ENCODE assay signal across 27 mouse cellular contexts in the genomic region with DNA sequence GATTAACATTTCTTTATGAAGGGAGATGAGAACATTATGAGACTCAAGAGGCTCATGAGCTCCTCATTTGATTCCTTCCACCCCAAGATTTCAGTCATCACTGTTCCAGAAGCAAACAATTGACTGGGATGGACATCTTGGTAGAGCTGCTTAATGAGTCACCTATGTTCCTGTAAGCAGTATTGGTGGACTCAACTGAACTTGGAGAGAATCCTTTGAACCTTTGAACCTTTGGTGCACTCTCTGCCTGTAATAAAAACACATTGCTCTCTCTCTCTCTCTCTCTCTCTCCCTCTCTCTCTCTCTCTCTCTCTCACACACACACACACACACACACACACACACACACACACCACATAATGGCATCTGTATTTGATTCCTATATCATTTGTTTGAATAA. TPM values are rescaled to one million over a fixed set of nuclear protein-coding genes. Genes with fewer than 3 reads are reported as not detected.
DNase-seq lines count a peak whose midpoint lies in the region; ATAC-seq and TF ChIP-seq lines count a peak whose summit lies in the region.
"Had no signal": no experiment of that assay in that cellular context is flagged by ENCODE, and none has a peak within 500 bp of the region (broad histone marks: within the 10 kb centered on the region; RNA-seq: fewer than 3 reads in every experiment).

No protein-coding gene starts in this region.

- no peak overlapping the region for H3K9ac ChIP-seq in kidney, postnatal 0 days (ENCODE audit: low read depth, low read length)
- H3K9ac ChIP-seq in kidney, embryonic 16.5 days (replicated peaks; ENCODE audit: low read length) = no peak overlapping the region
- H3K9ac ChIP-seq in liver, adult 2 months (ENCODE audit: low read depth, low read length) = no peak overlapping the region
- no peak overlapping the region for H3K9ac ChIP-seq in liver, postnatal 0 days (replicated peaks)
- no peak overlapping the region for H3K9ac ChIP-seq in intestine, postnatal 0 days (ENCODE audit: low read depth, low read length)
- H3K9ac ChIP-seq: embryonic facial prominence, embryonic 13.5 days; forebrain, embryonic 12.5 days; forebrain, embryonic 15.5 days; heart, embryonic 12.5 days; heart, embryonic 15.5 days; hindbrain, embryonic 13.5 days had no signal

- TF ChIP-seq POLR2A in liver, adult 2 months (IDR thresholded peaks at IDR 0.05; ENCODE audit: extremely low read depth, insufficient read depth, low read length) = no peak

- no peak for TF ChIP-seq EP300 in liver, postnatal 0 days (IDR thresholded peaks at IDR 0.05; ENCODE audit: low read depth)

- H3K27ac ChIP-seq in kidney, postnatal 0 days = no peak overlapping the region
- H3K27ac ChIP-seq in kidney, embryonic 16.5 days (ENCODE audit: low read length) = no peak overlapping the region
- H3K27ac ChIP-seq in liver, adult 2 months (replicated peaks; ENCODE audit: insufficient read depth, low read depth, low read length) = no peak overlapping the region
- H3K27ac ChIP-seq in liver, postnatal 0 days (ENCODE audit: low read depth) = no peak overlapping the region
- no peak overlapping the region for H3K27ac ChIP-seq in intestine, postnatal 0 days (ENCODE audit: low read depth, low read length)
- H3K27ac ChIP-seq: embryonic facial prominence, embryonic 10.5 days; embryonic facial prominence, embryonic 13.5 days; forebrain, embryonic 12.5 days; forebrain, embryonic 15.5 days; heart, embryonic 15.5 days; hindbrain, embryonic 10.5 days; hindbrain, embryonic 13.5 days had no signal

- no peaks in the 10 kb centered on the region for H3K4me1 ChIP-seq in kidney, postnatal 0 days (replicated peaks; ENCODE audit: insufficient read depth, low read length)
- H3K4me1 ChIP-seq in kidney, embryonic 16.5 days (ENCODE audit: insufficient read depth, low read length) = no peaks in the 10 kb centered on the region
- no peaks in the 10 kb centered on the region for H3K4me1 ChIP-seq in liver, adult 2 months (ENCODE audit: control insufficient read depth, insufficient read depth, low read length)
- no peaks in the 10 kb centered on the region for H3K4me1 ChIP-seq in liver, postnatal 0 days (ENCODE audit: insufficient read depth)
- no peaks in the 10 kb centered on the region for H3K4me1 ChIP-seq in intestine, postnatal 0 days (replicated peaks; ENCODE audit: control insufficient read depth, insufficient read depth, low read length)
- H3K4me1 ChIP-seq: embryonic facial prominence, embryonic 10.5 days; embryonic facial prominence, embryonic 13.5 days; forebrain, embryonic 12.5 days; forebrain, embryonic 15.5 days; heart, embryonic 12.5 days; heart, embryonic 15.5 days; hindbrain, embryonic 10.5 days; hindbrain, embryonic 13.5 days had no signal

- H3K36me3 ChIP-seq in kidney, postnatal 0 days (ENCODE audit: insufficient read depth, low read length) = no peaks in the 10 kb centered on the region
- H3K36me3 ChIP-seq in kidney, embryonic 16.5 days (ENCODE audit: insufficient read depth, low read length) = no peaks in the 10 kb centered on the region
- no peaks in the 10 kb centered on the region for H3K36me3 ChIP-seq in liver, adult 2 months (ENCODE audit: control insufficient read depth, insufficient read depth, low read length)
- H3K36me3 ChIP-seq in liver, postnatal 0 days (replicated peaks; ENCODE audit: insufficient read depth, low read length) = no peaks in the 10 kb centered on the region
- no peaks in the 10 kb centered on the region for H3K36me3 ChIP-seq in intestine, postnatal 0 days (ENCODE audit: control insufficient read depth, insufficient read depth)
- H3K36me3 ChIP-seq: embryonic facial prominence, embryonic 10.5 days; embryonic facial prominence, embryonic 13.5 days; forebrain, embryonic 12.5 days; forebrain, embryonic 15.5 days; heart, embryonic 12.5 days; heart, embryonic 15.5 days; hindbrain, embryonic 10.5 days; hindbrain, embryonic 13.5 days had no signal

- 0 out of 2 replicates have a peak, but pooled peaks have one; percentile 21 for ATAC-seq in kidney, postnatal 0 days (replicated peaks; ENCODE audit: low FRiP score, low read depth)
- ATAC-seq in kidney, embryonic 16.5 days (ENCODE audit: low FRiP score, low TSS enrichment) = no peak
- no peak for ATAC-seq in liver, postnatal 0 days
- peak; percentile 74 for ATAC-seq in intestine, postnatal 0 days
- ATAC-seq: CD4-positive, CD25-positive, alpha-beta regulatory T cell, adult 4 months; forebrain, embryonic 15.5 days had no signal

- H3K4me2 ChIP-seq in kidney, postnatal 0 days (ENCODE audit: low read length) = no peak overlapping the region
- no peak overlapping the region for H3K4me2 ChIP-seq in kidney, embryonic 16.5 days (replicated peaks; ENCODE audit: low read depth, low read length)
- H3K4me2 ChIP-seq in liver, postnatal 0 days (ENCODE audit: low read depth, low read length) = no peak overlapping the region
- no peak overlapping the region for H3K4me2 ChIP-seq in intestine, postnatal 0 days (replicated peaks; ENCODE audit: low read depth)
- H3K4me2 ChIP-seq: embryonic facial prominence, embryonic 13.5 days; forebrain, embryonic 12.5 days; forebrain, embryonic 15.5 days; heart, embryonic 12.5 days; heart, embryonic 15.5 days; hindbrain, embryonic 13.5 days had no signal

- no peak for DNase-seq in kidney, postnatal 0 days (ENCODE audit: low spot score)
- peak; percentile 50 for DNase-seq in liver, adult 2 months (ENCODE audit: extremely low read depth, low read depth, low spot score)
- no peak for DNase-seq in liver, postnatal 0 days
- no peak for DNase-seq in urinary bladder, postnatal 36 days (ENCODE audit: low spot score in 2 of 2)
- DNase-seq: adrenal gland, adult 8-10 months; adrenal gland, postnatal 25 days; cerebellum, adult 11-12 months; cerebellum, adult 8-10 months; cerebellum, postnatal 10 days; cerebellum, postnatal 36 days; embryo, embryonic 11 days; gastrocnemius, postnatal 25 days; heart, adult 18-20 months; heart, postnatal 10 days; heart, postnatal 36 days had no signal

- no peaks in the 10 kb centered on the region for H3K27me3 ChIP-seq in kidney, postnatal 0 days (ENCODE audit: insufficient read depth, low read length)
- no peaks in the 10 kb centered on the region for H3K27me3 ChIP-seq in kidney, embryonic 16.5 days (ENCODE audit: insufficient read depth, low read length)
- H3K27me3 ChIP-seq in liver, adult 2 months (ENCODE audit: control insufficient read depth, insufficient read depth, low read length) = no peaks in the 10 kb centered on the region
- no peaks in the 10 kb centered on the region for H3K27me3 ChIP-seq in liver, postnatal 0 days (ENCODE audit: insufficient read depth, low read length)
- H3K27me3 ChIP-seq in intestine, postnatal 0 days (replicated peaks; ENCODE audit: control insufficient read depth, insufficient read depth, low read length) = no peaks in the 10 kb centered on the region
- H3K27me3 ChIP-seq: embryonic facial prominence, embryonic 13.5 days; forebrain, embryonic 12.5 days; forebrain, embryonic 15.5 days; heart, embryonic 12.5 days; heart, embryonic 15.5 days; hindbrain, embryonic 13.5 days had no signal

- H3K79me2 ChIP-seq in liver, adult 2 months (ENCODE audit: control insufficient read depth, insufficient read depth, low read length) = no peaks in the 10 kb centered on the region

- no peaks in the 10 kb centered on the region for H3K9me3 ChIP-seq in kidney, postnatal 0 days (replicated peaks; ENCODE audit: low read length)
- no peaks in the 10 kb centered on the region for H3K9me3 ChIP-seq in kidney, embryonic 16.5 days (ENCODE audit: low read length)
- H3K9me3 ChIP-seq in liver, postnatal 0 days (ENCODE audit: low read length) = no peaks in the 10 kb centered on the region
- H3K9me3 ChIP-seq in intestine, postnatal 0 days (ENCODE audit: control insufficient read depth) = no peaks in the 10 kb centered on the region
- H3K9me3 ChIP-seq: embryonic facial prominence, embryonic 10.5 days; embryonic facial prominence, embryonic 13.5 days; forebrain, embryonic 12.5 days; forebrain, embryonic 15.5 days; heart, embryonic 12.5 days; heart, embryonic 15.5 days; hindbrain, embryonic 10.5 days; hindbrain, embryonic 13.5 days had no signal

- TF ChIP-seq CTCF in kidney, postnatal 0 days (IDR thresholded peaks at IDR 0.05; ENCODE audit: low read depth) = no peak
- TF ChIP-seq CTCF in liver, adult 2 months (IDR thresholded peaks at IDR 0.05; ENCODE audit: low read depth, low read length) = no peak
- TF ChIP-seq CTCF in liver, postnatal 0 days (IDR thresholded peaks at IDR 0.05; ENCODE audit: low read depth) = no peak
- no peak for TF ChIP-seq CTCF in intestine, postnatal 0 days (IDR thresholded peaks at IDR 0.05; ENCODE audit: low read depth)

- no peak overlapping the region for H3K4me3 ChIP-seq in kidney, postnatal 0 days (replicated peaks; ENCODE audit: low read depth, low read length)
- no peak overlapping the region for H3K4me3 ChIP-seq in kidney, embryonic 16.5 days (ENCODE audit: low read length)
- no peak overlapping the region for H3K4me3 ChIP-seq in liver, adult 2 months (ENCODE audit: insufficient read depth, low read depth, low read length)
- no peak overlapping the region for H3K4me3 ChIP-seq in liver, postnatal 0 days (ENCODE audit: low read depth, low read length)
- H3K4me3 ChIP-seq in intestine, postnatal 0 days (ENCODE audit: low read depth, low read length) = no peak overlapping the region
- H3K4me3 ChIP-seq: embryonic facial prominence, embryonic 10.5 days; embryonic facial prominence, embryonic 13.5 days; erythroblast, embryonic 14.5 days; forebrain, embryonic 12.5 days; forebrain, embryonic 15.5 days; heart, embryonic 12.5 days; heart, embryonic 15.5 days; hindbrain, embryonic 10.5 days; hindbrain, embryonic 13.5 days had no signal

RNA-seq across cellular contexts. Expression of a gene that starts 16.2 kb away (rescaled TPM):
- 13.5 and 14.3 TPM in 2 replicates for polyA plus RNA-seq in kidney, postnatal 0 days (2015; fragmentation: Nextera tagmentation; extraction: Ambion mirVana)
- 14.3 TPM in 2 replicates for polyA plus RNA-seq in kidney, embryonic 16.5 days (2015; fragmentation: Nextera tagmentation; extraction: Ambion mirVana)
- 10.3 and 12.6 TPM in 2 replicates for total RNA-seq in liver, adult 2 months (2014; rRNA removed)
- 3.4 and 3.5 TPM in 2 replicates for polyA plus RNA-seq in liver, adult 2 months (2012; rRNA removed)
- 3.5 and 3.9 TPM in 2 replicates for polyA plus RNA-seq in liver, postnatal 0 days (2015; fragmentation: Nextera tagmentation; extraction: Ambion mirVana)
- polyA plus RNA-seq in intestine, postnatal 0 days (2015; fragmentation: Nextera tagmentation; extraction: Ambion mirVana) = 11.3 TPM in 2 replicates
- polyA plus RNA-seq: erythroblast, embryonic 14.5 days had no signal

RNA-seq across cellular contexts. Expression of a gene that starts 16.4 kb away (rescaled TPM):
- polyA plus RNA-seq in kidney, postnatal 0 days (2015; fragmentation: Nextera tagmentation; extraction: Ambion mirVana) = 29.0 and 30.7 TPM in 2 replicates
- 50.3 and 55.0 TPM in 2 replicates for polyA plus RNA-seq in kidney, embryonic 16.5 days (2015; fragmentation: Nextera tagmentation; extraction: Ambion mirVana)
- 4.8 and 6.0 TPM in 2 replicates for total RNA-seq in liver, adult 2 months (2014; rRNA removed)
- polyA plus RNA-seq in liver, adult 2 months (2012; rRNA removed) = 9.1 and 9.5 TPM in 2 replicates
- 10.6 and 11.7 TPM in 2 replicates for polyA plus RNA-seq in liver, postnatal 0 days (2015; fragmentation: Nextera tagmentation; extraction: Ambion mirVana)
- 13.0 and 13.8 TPM in 2 replicates for polyA plus RNA-seq in intestine, postnatal 0 days (2015; fragmentation: Nextera tagmentation; extraction: Ambion mirVana)

RNA-seq across cellular contexts. Expression of a gene that starts 19.4 kb away (rescaled TPM):
- 55.3 and 56.6 TPM in 2 replicates for polyA plus RNA-seq in kidney, postnatal 0 days (2015; fragmentation: Nextera tagmentation; extraction: Ambion mirVana)
- 44.4 and 60.9 TPM in 2 replicates for polyA plus RNA-seq in kidney, embryonic 16.5 days (2015; fragmentation: Nextera tagmentation; extraction: Ambion mirVana)
- total RNA-seq in liver, adult 2 months (2014; rRNA removed) = 88.8 and 95.3 TPM in 2 replicates
- polyA plus RNA-seq in liver, adult 2 months (2012; rRNA removed) = 20.5 and 22.1 TPM in 2 replicates
- polyA plus RNA-seq in liver, postnatal 0 days (2015; fragmentation: Nextera tagmentation; extraction: Ambion mirVana) = 10.8 and 11.5 TPM in 2 replicates
- 38.9 and 41.0 TPM in 2 replicates for polyA plus RNA-seq in intestine, postnatal 0 days (2015; fragmentation: Nextera tagmentation; extraction: Ambion mirVana)

Comparison
In these comparisons a context has a peak if more than half of its experiments do, and no peak if none do; other contexts are left out.
1. ATAC-seq: peak in kidney, postnatal 0 days (single experiment) and intestine, postnatal 0 days (single experiment); none in kidney, embryonic 16.5 days (single experiment) and liver, postnatal 0 days (single experiment).